Mouse (Mus musculus) embryonic fibroblast, embryonic 13.5 days (primary cell): ENCODE results near the gene Esrra.

Experiments
- CTCF ChIP-seq: IDR thresholded peaks from 2 replicates; pipeline ENCODE4 v1.5.1; 2011; ENCODE audit warnings: mild to moderate bottlenecking, control low read depth, low read length, moderate library complexity, borderline replicate concordance; ENCODE audit not compliant: insufficient read depth
- POLR2A ChIP-seq: IDR thresholded peaks from 2 replicates; pipeline ENCODE4 v1.6.1; 2011; ENCODE audit warnings: low read depth, mild to moderate bottlenecking, control low read depth, low read length, moderate library complexity

DNA sequence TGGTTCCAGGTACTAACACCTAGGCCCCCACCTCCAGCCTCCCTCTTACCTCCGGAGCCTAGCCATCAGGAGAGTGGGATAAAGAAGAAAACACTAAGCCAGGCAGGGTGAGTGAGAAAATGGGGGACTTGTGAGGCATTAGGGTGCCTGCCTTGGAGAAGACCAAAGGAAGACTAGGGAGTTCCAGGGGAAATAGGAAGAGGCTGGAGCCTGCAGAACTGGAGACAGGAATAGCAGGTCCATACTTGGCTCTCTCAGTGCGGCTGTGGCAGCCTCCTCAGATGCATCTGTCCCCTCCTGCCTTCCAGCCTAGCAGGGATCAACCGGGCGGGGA lies 11.5 kb upstream of the Esrra start:
- TF ChIP-seq CTCF (no peak), POLR2A (no peak)
